Mouse (Mus musculus) adrenal gland, adult 2 months (tissue): ENCODE data around the gene Ccdc62. TPM values are rescaled to one million over a fixed set of nuclear protein-coding genes. Genes with fewer than 3 reads are reported as not detected.

Experiments
- DNase-seq: peaks from one replicate; pipeline ENCODE4 v3.0.0; 2021
- polyA plus RNA-seq: library from polyadenylated mRNA; depleted of rRNA; stranded (reverse); fragments of >200 nt; gene quantifications from 2 replicates; pipeline ENCODE4 v1.2.3, GENCODE M21; 2012
- total RNA-seq, 2 experiments: library from RNA; stranded (reverse); gene quantifications; 2 replicates each; pipeline ENCODE4 v1.2.3; 2021

Ccdc62 gene
- total and polyA plus RNA-seq, 3 experiments: 2.4 to 5.7 (median 3.2) TPM

DNA sequence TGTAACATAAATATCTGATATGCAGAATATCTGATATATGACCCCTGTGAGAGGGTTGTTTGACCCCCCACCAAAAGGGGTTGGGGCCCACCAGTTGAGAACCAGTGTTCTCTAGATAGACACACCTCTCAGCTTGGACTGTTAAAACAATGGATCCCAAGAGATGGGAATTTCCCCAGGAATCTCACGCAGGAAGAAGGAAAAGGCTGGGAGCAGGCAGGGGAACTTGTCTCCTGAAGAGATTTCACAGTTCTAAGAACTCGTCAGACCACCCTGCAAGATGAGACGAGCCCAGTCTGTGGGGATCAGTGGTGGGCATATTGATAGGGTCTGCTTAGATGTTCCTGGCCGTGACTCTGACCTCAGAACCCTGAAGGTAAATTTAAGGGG is 49.5 kb downstream of the Ccdc62 start:
- DNase-seq: no peak

DNA sequence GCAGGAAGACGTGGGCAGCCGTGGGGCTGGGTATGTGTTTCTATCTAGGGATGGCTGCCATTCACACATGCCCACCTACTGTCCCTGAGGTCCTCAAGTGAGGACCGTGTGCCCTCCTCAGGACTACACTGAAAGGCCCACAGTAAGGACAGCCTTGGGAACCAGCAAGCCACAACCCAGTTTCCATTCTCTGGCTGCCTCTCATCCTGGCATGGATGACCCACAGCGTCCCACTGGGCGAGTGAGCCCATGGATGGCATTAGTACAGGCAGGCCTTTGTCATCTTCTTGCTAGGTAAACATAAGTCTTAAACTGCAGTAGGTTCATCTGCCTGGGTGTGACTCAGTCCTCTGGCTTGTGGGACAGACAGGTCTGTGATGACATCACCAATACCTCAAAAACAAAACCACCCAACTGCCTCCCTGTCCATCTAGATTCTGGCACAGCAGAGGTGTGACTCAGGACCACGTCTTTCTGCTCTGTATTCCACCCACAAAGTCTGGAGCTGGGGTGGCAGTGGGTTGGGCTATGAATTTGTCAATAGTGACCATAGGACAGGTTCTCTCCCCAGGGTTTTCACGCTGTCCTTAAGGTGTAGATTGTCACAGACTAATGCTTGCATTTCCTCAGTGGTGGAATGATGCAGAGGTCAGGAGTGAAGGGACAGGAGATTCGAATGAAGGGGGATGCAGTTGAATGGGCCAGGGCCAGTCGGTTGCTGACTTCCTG is 50.2 kb downstream of the Ccdc62 start:
- no peak for DNase-seq

DNA sequence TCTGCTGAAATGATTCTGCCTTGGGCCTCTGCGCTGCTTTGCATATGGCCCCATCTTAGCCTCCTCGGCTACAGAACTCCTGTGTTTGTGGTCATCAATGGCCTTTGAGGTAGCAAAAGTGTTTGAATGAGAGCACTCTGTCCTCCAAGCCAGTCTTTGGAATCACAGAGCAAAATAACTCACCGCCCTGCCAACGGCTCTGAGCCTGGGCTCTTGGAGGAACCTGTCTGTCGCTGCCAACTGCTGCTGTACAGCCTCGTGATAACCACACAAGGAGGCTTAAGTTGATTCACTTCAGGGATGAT is 50.7 kb downstream of the Ccdc62 start:
- no peak for DNase-seq

DNA sequence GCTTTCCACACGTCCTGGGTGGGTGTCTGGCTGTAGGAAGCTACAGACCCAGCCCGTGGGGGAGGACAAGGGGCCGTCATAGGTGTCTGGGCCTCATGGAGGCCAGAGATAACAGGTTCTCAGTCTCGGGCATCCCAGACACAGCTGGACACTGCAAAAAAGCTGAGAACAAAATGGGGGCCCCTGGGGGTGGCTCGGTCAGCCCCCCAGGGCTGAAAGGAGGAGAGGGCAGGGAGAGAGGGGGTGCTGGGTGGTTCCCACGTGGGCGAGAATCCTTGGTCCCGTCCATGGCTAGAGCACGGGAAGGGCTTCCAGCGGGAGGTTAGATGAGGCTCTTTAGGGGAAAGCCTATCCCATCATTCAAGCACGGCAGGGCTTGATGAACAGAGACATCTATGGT is 52.4 kb downstream of the Ccdc62 start:
- no peak for DNase-seq

DNA sequence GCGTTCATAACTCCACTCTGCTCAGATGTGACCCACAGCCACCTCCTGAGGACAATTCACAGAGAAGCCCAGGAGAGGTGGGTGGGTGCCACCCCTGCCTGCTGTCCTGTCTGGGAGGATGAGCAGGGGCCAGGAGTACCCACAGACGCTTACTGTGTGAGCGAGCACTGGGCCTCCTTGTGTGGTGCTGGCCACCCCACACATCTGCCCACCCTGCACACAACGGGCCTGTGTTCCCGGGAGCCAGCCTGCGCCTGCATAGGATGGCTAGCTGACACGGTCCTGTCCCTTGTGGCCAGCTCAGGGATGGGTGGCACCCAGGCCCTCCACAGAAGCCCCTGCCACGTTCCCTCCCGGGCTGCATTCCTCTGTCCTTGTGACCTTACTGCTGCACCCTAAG is 55.0 kb downstream of the Ccdc62 start:
- DNase-seq: no peak

DNA sequence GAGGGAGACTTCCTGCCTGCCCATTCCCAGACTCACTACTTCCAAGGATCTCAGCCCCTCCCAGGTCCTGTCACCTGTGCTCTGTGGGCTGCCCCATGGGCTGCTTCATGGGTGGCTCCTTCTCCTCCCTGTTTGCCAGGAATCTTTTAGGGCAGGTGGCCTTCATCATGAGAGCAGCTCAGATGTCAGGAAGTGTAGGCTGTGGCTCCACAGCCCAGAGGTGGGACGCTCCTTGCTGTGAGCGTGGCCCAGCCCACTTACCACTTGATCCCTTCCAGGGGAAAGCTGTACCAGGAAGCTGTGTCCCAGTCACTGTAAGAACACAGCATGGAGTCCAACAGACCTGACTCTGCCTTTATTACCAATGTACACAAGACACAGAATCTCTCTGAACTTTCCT is 56.4 kb downstream of the Ccdc62 start:
- DNase-seq: no peak

DNA sequence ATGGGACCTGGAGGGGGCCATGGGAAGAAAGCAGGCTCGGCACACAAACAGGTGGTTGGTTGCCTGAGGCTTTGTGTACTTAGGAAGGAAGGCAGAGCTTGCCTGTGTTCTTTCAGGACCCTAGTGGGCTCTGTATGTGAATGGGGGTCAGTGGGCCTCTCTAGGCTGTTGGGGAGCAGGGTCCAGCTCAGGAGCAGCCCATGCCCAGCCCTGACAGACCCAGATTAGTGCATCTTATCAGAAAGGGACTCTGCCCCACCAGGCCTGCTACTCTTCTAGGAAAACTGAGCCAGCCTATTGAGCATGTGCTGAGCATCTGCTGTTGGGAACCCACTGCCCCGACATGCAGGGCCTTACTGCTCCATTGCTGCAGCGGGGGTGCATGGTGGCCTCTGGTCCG is 57.0 kb downstream of the Ccdc62 start:
- no peak for DNase-seq

DNA sequence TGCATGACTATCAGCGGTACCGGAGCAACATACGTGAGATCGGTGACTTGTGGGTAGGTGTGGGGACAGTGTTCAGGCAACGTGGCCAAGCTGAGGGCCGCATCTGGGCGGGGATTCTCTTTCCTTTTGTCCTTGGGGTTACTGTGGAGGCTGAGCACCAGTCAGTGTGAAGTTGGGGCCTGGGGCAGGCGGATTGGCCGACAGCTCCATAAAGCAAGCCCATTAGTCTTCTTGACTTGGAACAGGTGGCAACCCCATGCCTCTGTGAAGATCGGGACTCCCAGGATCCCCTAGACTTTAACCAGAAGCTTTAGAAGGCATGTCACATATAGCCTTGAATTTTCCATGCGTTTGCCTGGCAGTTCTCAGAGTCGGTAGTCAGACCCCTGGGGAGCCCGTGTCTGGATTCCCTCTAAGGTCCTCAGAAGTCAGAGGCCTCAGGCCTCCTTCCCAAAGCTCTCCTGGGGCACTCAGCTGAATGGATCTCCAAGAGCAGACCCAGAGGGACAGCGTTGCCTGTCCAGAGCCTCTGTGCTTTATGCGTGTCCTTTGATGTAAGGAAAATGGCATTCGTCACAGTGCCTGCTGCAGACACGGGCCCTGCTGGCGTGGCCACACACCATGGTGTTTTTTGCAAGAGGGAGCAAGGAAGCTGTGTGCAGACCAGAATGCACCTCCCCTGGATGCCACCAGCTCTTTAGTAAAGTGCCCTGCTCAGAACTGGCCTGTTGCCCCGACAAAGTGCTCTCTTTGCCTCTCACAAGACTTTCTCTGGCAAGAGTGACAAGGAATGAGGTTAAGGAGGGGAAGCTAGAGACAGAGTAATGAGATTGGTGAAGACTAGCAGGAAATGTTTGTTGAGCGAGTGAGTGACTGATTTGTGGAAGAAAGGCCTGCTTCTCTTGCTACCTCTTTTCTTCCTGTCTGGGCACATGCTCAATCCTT is 59.7 kb downstream of the Ccdc62 start:
- no peak for DNase-seq

DNA sequence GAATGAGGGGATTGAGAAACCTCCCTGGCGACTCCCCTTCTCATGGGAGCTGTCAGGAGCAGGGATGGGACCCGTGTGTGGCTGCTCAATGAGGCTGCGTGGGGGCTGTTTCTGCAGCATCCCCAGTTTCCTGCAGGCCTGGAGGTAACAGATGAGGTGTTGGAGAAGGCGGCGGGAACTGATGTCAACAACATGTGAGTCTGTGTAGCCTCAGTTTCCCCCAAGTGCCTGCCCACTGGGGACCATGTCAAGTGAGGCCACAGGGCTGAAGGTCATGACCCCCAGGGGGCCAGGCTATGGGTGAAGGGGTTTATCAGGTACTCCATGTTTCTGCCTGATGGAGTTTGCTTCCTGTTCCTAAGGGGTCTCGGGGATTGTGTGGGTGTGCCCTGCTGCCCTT is 60.8 kb downstream of the Ccdc62 start:
- DNase-seq: no peak

DNA sequence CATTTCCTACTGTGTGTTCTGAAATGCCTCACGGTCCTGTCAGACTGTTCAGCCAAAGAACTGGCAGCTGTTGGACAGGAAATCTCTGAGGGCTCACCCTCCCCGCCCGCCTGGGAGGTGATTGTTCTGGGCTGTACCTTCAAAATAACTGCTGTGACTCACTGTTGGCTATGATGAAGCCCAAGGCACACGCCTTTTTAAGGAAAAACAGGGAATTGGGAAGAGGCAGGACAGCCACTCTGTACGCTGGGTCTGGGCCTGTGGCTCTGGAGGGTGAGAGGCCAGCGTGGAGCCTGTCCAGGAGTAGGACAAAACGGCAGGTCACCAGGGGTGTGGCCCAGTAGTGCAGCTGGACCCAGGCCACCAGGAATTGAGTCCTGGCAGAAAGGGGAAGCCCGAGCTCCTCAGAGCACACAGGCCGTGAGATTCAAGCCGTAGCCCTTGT is 61.7 kb downstream of the Ccdc62 start:
- peak; percentile 58 for DNase-seq

DNA sequence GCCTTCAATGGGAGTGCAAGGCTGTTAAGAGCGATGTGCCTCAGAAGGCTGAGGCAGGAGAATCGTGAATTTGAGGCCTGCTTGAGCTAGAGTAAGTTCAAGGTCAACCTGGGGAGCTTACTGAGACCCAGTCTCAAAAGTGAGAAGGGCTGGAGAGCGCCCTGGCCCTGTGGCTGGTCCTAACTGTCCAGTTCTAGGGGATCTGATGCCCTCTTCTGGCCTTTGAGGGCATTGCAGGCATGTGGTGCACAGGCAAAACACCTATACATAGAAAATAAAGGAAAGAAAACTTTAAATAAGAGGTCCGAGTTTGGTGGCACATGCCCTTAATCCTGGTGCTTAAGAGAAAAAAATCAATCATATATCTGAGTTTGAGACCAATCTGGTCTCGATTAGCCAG is 62.3 kb downstream of the Ccdc62 start:
- peak; percentile 78 for DNase-seq

DNA sequence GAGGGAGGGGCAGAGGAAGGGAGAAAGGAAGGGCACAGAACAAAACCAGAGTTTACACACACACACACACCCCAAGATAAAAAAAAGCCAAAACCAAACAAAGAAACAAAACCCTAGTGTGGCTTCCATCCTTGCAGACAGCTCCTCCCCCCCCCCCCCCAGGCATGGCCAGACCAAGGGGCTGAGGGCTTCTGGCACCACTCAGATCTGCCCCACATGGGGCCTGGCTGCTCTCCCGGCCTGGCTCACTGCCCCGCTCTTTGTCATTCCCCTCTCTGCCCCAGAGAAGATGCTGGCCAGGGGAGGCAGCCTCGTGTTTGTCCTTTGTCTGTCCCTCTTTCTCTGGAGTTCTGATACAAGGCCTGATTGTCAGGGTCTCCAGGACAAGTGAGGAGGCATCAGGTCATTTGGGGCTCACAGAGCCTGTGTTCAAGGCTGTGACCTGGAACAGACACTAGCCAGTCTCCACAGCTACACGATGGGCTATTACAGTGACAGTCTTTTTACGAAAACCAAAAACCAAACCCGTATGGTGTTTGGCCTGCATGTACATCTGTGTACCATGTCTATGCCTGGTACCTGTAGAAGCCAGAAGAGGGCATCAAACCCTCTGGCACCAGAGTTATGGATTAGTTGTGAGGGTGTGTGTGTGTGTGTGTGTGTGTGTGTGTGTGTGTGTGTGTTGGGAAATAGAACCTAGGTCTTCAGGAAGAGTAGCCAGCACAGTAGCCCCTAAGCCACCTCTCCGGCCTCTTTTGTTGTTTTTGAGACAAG is 63.0 kb downstream of the Ccdc62 start:
- DNase-seq: no peak

DNA sequence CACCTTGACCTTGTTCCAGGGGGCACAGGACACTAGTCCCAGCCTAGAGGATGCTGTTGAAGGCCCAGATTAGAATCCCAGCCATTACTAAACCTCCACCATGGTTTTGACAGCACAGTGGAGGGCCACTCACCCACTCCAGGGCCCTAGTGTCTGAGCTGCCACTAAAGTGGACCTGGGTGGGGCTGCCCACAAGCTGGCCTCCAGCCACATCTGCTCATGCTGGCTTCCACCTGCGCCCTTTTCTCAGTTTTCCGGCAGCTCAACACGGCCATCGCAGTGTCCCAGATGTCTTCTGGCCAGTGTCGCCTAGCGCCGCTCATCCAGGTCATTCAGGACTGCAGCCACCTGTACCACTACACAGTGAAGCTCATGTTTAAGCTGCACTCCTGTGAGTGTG is 64.0 kb downstream of the Ccdc62 start:
- DNase-seq: no peak

DNA sequence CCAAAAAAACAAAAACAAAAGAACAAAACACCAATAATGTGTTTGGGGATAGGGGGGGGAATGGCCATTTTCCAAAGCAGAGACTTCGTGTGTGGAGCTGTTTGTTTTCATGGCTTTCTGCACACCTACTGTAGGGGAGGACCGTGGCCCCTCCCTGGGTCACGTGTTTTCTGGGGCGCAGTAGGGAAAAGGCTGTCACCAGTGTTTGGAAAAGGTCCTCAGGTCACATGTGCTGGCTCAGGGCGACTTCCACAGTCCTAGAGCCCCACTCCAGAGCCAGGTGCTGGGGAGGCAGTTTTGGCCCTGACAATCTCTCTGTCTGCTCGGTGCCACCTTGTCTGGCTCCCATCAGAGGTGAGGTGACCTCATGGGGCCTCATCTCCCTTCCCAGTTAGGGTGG is 64.9 kb downstream of the Ccdc62 start:
- DNase-seq: no peak

DNA sequence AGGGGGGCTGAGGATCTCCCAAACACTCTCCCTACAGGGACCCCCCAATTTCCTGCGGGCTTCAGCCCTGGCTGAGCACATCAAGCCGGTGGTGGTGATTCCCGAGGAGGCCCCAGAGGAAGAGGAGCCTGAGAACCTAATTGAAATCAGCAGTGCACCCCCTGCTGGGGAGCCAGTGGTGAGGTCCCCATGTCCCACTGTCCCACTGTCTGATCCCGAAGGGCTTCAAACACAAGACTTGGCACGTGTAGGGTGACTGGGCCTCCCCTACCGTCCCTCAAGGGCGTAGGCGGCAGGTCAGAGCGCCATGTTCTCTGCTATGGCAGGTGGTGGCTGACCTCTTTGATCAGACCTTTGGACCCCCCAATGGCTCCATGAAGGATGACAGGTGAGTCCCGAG is 65.7 kb downstream of the Ccdc62 start:
- no peak for DNase-seq

DNA sequence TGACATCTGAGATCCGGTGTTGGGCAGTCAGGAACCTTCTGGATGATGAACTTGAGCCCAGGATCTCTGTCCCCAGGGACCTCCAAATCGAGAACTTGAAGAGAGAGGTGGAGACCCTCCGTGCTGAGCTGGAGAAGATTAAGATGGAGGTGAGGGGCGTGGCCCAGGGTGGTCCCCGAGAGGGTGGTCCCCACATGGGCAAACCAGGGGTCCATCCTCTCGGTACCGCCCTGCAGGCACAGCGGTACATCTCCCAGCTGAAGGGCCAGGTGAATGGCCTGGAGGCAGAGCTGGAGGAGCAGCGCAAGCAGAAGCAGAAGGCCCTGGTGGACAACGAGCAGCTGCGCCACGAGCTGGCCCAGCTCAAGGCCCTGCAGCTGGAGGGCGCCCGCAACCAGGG is 66.2 kb downstream of the Ccdc62 start:
- no peak for DNase-seq

DNA sequence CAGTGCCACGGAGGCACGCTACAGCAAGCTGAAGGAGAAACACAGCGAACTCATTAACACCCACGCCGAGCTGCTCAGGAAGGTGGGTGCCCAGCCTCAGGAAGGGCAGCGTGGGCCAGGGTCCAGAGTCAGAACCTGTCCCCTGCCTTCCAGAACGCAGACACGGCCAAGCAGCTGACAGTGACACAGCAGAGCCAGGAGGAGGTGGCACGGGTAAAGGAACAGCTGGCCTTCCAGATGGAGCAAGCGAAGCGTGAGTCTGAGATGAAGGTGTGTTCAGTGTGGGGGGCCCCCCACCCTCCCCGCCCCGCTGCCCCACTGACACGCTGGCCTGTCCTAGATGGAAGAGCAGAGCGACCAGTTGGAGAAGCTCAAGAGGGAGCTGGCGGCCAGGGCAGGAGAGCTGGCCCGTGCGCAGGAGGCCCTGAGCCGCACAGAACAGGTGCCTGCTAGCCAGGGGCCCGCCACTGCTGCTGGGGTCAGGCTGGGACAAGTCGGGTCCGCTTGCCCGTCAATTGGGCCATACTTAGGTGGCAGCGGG is 66.8 kb downstream of the Ccdc62 start:
- DNase-seq: no peak

DNA sequence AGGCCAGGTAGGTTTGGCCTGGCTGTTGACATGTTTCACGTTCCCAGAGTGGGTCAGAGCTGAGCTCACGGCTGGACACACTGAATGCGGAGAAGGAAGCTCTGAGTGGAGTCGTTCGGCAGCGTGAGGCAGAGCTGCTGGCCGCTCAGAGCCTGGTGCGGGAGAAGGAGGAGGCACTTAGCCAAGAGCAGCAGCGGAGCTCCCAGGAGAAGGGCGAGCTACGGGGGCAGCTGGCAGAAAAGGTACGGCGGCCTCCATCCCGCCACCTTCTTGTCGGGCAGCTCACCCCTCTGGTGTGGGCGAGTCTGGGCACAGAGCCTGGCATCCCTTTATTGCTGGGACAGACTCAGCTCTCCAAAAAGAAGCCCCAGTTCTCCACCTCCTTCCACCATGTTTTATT is 67.3 kb downstream of the Ccdc62 start:
- no peak for DNase-seq

DNA sequence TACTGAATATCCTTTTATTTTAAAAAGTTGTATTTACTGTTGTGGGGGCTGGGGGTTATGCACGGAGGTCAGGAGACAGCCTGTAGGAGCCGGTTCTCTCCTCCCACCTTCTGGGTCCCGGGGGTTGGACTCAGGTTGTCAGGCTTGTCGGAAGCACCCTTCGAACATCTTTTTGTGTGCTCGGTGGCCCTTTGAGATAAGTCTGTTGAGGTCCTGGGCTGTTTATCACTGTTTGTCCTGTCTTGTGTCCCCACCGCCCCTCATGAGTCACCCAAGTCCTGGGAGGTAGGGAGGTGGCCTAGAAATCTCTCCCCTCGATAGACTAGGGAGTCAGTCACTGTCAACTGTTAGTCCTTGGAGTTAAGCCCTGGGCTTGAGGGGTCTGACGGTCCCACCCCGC is 67.9 kb downstream of the Ccdc62 start:
- no peak for DNase-seq

DNA sequence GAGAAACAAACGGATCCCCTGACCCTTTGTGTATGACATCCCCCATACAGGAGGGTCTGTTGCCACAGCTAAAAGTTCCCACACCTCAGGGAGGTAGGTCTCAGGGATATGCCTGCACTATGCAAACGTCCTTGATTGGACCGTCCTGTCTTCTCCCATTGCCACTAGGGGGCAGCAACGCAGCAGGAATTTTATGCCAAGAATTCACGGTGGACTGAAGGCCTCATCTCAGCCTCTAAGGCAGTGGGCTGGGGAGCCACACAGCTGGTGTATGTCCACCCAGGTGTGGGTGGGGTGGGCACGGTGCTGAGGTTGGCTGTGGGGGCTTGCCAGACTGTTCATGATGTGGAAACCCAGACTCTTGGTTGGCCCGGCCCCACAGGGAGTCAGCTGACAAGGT is 70.3 kb downstream of the Ccdc62 start:
- DNase-seq: peak; percentile 90

DNA sequence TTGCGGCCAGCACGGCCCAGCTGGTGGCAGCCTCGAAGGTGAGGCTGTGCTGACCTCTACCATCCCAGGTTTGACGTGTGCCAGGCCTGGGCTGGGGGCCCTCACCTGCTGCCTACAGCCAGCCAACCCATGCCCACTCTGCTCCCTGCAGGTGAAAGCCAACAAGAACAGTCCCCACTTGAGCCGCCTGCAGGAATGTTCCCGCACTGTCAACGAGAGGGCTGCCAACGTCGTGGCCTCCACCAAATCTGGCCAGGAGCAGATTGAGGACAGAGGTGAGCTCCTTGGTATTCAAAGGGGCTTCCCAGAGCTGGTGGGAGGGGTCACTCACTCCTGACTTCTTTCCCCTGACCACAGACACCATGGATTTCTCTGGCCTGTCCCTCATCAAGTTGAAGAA is 70.8 kb downstream of the Ccdc62 start:
- no peak for DNase-seq

DNA sequence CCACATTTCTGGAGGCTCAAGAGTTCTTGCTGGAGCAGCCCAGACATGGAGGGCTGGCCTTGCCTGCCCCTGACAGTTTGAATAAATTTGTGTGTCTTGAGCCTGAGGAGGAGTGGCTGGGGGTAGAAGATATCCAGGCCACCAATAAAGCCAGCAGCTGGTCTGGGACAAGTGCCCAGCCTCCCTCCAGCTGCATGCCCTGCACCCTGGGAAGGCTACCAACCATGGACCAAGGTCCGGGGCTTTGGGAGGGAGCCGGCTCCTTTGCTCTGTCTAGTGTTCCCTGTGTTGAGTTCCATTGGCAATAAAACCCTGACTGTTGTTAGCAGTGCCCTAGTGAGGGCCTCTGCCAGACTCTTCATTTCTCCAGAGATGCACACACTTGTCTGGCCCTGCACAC is 72.4 kb downstream of the Ccdc62 start:
- peak; percentile 75 for DNase-seq

DNA sequence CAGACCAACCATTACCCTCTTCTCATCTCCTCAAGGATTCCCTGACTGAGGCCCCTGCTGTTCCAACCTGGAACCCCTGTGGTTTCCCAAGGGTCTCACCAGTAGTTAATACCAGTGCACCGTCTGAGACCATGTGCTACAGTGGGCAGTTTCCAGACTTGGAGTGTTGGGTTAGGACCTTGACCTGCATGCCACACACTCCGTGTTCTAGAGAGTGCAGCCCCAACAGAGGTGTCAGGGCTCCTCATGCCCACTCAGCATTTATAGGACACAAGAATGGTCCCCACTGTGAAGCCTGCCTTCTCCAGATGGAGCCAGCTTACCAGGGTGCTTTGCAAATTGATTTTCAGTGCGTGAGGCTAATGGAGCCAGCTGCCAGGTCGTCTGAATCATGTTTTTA is 72.9 kb downstream of the Ccdc62 start:
- DNase-seq: peak; percentile 42
